Mouse (Mus musculus) embryo, embryonic 11.5 days (tissue): Measurements from ENCODE around the gene 2510039O18Rik.

Experiments
- DNase-seq: peaks from one replicate; pipeline ENCODE4 v3.0.0-alpha.2; 2012; ENCODE audit warnings: low read depth, low spot score

The 2510039O18Rik gene

DNA sequence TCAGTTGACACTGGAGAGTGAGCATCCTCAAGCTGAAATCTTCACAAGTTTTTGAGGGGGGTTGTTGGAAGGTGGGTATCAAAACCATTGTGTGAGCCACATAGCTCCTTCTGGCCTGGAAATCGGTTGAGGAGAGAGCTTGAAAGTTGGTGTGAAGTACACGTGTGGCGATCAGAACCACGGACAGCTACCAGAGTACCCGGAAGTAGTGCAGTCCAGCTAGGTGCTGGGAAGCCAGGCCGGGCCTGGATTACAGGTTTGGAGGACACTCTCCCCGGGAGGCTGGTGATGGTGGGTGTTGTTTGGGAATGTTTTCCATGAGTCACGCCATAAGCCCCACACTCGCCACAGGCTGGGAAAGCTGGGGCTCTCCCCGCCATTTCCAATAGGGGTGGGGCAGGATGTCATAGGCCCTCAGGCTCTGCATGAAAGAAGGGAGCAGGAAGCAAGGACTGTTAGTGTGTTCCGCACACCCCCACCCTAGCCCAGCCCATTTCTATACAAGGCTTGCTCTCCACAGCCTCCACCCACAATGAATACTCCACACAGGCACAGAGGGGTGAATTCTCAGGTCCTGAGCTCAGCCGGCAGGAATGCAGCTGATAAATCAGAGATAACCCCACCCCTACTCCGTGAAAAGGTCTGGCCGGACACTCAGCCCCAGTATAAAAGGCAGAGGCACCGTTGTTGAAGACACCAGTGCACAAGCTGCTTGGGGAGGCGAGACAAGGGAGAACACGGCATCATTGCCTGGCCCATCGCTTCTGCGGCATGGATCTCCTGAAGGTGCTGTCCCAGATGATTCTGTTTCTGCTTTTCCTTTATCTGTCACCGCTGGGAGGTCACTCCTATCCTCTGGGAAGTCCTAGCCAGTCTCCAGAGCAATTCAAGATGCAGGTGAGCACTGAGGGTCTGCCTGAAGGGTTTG lies 44.8 kb downstream of the 2510039O18Rik start, which contains the start of gene Nppb:
TSS of gene Nppb (plus strand) at position 584 of the 928 bp plus-strand sequence.
- DNase-seq, result peak; percentile 44

DNA sequence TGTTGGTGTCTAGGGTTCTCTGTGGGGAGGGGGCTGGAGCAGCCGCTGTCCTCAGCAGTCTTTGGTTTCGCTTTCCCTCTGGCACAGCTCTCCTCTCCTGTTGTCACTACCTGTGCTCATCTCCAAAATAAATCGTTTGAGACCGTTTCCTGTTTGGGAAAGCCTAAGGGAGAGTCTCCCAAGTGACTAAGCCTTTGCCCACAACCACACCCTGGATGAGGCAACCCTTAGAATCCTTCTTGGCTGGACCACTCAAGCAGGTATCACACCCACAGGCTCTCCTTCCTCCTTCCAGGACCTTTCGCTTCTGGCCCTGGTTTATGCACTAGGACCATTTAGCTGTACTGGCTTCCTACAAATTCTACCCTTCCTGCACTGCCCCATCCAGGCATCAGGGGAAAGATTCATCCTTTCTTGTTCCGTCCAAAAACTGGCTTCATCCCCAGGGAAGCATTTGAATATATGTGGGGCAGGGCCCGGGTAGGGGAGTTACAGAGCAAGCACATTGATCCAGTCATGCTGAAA lies 52.9 kb downstream of the 2510039O18Rik start:
- no peak for DNase-seq

DNA sequence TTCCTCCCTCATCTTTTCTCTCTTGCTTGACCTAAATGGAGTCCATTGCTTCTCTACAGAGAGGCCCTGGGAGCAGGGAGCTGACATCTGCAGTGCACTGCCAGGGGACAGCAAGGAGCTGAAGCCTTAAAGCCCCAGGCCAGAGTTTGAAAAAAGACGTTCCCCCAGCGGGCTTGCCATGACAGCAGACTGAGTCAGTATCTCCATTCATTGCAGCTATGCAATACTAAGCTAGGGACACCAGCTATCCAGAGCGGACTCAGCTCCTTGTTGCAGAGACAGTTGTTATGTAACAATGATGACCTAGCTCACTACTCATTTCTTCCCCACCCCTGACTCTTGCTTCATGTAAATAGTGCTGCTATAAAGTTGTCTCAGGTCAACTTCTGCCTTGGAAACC lies 54.6 kb downstream of the 2510039O18Rik start:
- DNase-seq, result no peak
